Mouse (Mus musculus) midbrain, postnatal 0 days (tissue): ENCODE data around the gene Aqp5. TPM values are rescaled to one million over a fixed set of nuclear protein-coding genes. Genes with fewer than 3 reads are reported as not detected.

ENCODE experiments used
- ATAC-seq: fragments of 200-750 bp; cut with Nextera tagmentation; 2 replicates; pipeline ENCODE4 v1.8.0; 2017; ENCODE audit warnings: moderate number of reproducible peaks, mild to moderate bottlenecking, moderate TSS enrichment, moderate library complexity; ENCODE audit not compliant: low FRiP score
- DNase-seq: peaks from one replicate; pipeline ENCODE4 v3.0.0-alpha.2; 2015; ENCODE audit warnings: low spot score
- H3K27ac ChIP-seq: fragments of 300-500 bp; sonication (generic); 2 replicates; pipeline ENCODE4 v1.5.1; 2014; ENCODE audit warnings: low read depth, mild to moderate bottlenecking, low read length, mixed read lengths
- H3K27me3 ChIP-seq: fragments of 300-500 bp; sonication (generic); 2 replicates; pipeline ENCODE4 v1.6.1; 2014; ENCODE audit warnings: low read length, control low read depth, mixed read lengths; ENCODE audit not compliant: insufficient read depth
- H3K36me3 ChIP-seq: fragments of 300-500 bp; sonication (generic); 2 replicates; pipeline ENCODE4 v1.6.1; 2014; ENCODE audit warnings: low read length, control low read depth, mixed read lengths; ENCODE audit not compliant: insufficient read depth
- H3K4me1 ChIP-seq: fragments of 300-500 bp; sonication (generic); 2 replicates; pipeline ENCODE4 v1.6.1; 2014; ENCODE audit warnings: mild to moderate bottlenecking, control low read depth, antibody characterized with exemption, low read length, mixed read lengths; ENCODE audit not compliant: insufficient read depth
- H3K4me2 ChIP-seq: fragments of 300-500 bp; sonication (generic); 2 replicates; pipeline ENCODE4 v1.6.1; 2014; ENCODE audit warnings: low read depth, mild to moderate bottlenecking, low read length, mixed read lengths; ENCODE audit not compliant: poor library complexity, severe bottlenecking
- H3K4me3 ChIP-seq: fragments of 300-500 bp; sonication (generic); 2 replicates; pipeline ENCODE4 v1.5.1; 2014; ENCODE audit warnings: low read depth, mild to moderate bottlenecking, low read length, moderate library complexity
- H3K9ac ChIP-seq: fragments of 300-500 bp; sonication (generic); replicated peaks from 2 replicates; pipeline ENCODE4 v1.6.1; 2014; ENCODE audit warnings: mild to moderate bottlenecking, low read length, moderate library complexity, mixed read lengths; ENCODE audit not compliant: poor library complexity, severe bottlenecking
- H3K9me3 ChIP-seq: fragments of 300-500 bp; sonication (generic); 2 replicates; pipeline ENCODE4 v1.6.1; 2016; ENCODE audit warnings: low read length, control low read depth
- CTCF ChIP-seq: IDR thresholded peaks from 2 replicates; pipeline ENCODE4 v1.5.1; 2016; ENCODE audit warnings: antibody characterized with exemption, mild to moderate bottlenecking
- whole genome bisulfite sequencing: fragments of 180-500 bp; shearing (Covaris S2); extraction: QIAGEN DNeasy Blood & Tissue Kit; methylation state at CpG from one replicate; pipeline ENCODE4 v1.1.7; 2014; 5-methylcytosine and 5-hydroxymethylcytosine counted together
- polyA plus RNA-seq: library from polyadenylated mRNA; unstranded; fragments of >200 nt; fragmentation: Nextera tagmentation; extraction: Ambion mirVana; gene quantifications from 2 replicates; pipeline ENCODE4 v1.2.1, GENCODE M21; 2015
- total RNA-seq: library from RNA; depleted of rRNA; stranded (reverse); fragments of >200 nt; gene quantifications from 2 replicates; pipeline ENCODE4 v1.2.3, GENCODE M21; 2014; rRNA removed

The Aqp5 gene
- total and polyA plus RNA-seq, 2 experiments from 2014 or later: 1.0 to 3.2 TPM

- ATAC-seq (no peak), DNase-seq (no peak)
- no peak overlapping the region for H3K4me3 ChIP-seq
- no peak overlapping the region for H3K27ac ChIP-seq
- no peak overlapping the region for H3K9ac ChIP-seq
- H3K27me3 ChIP-seq: no peaks in the 10 kb centered on the region
- no peak overlapping the region for H3K4me2 ChIP-seq
- TF ChIP-seq CTCF: peak; percentile 40
- 0 out of 2 replicates have a peak, but pooled peaks cover 4% of the 10 kb centered on the region for H3K36me3 ChIP-seq
- H3K4me1 ChIP-seq: no peaks in the 10 kb centered on the region
- no peaks in the 10 kb centered on the region for H3K9me3 ChIP-seq
Measured at GRCm38 (mm10) chr15:99631618-99632017, 41.0 kb downstream of the Aqp5 start.

GRCm38 (mm10) chr15:99634702-99635101 lies 44.1 kb downstream of the Aqp5 start:
- 95% methylated on average over 7 of the region's 7 CpGs for WGBS
- Histone ChIP-seq H3K4me3 (no peak overlapping the region), H3K4me1 (no peaks in the 10 kb centered on the region), H3K27ac (no peak overlapping the region), H3K36me3 (0 out of 2 replicates have a peak, but pooled peaks cover 4% of the 10 kb centered on the region), H3K27me3 (no peaks in the 10 kb centered on the region), H3K9ac (no peak overlapping the region), H3K4me2 (no peak overlapping the region), H3K9me3 (no peaks in the 10 kb centered on the region)
- no peak for TF ChIP-seq CTCF
- ATAC-seq (no peak), DNase-seq (no peak)

- Histone ChIP-seq H3K9me3 (no peaks in the 10 kb centered on the region), H3K4me3 (no peak overlapping the region), H3K27ac (peak overlapping the region; percentile 28), H3K27me3 (no peaks in the 10 kb centered on the region), H3K4me1 (no peaks in the 10 kb centered on the region), H3K9ac (0 out of 2 replicates have a peak overlapping the region, but pooled peaks have one; percentile 33), H3K36me3 (no peaks in the 10 kb centered on the region), H3K4me2 (peak overlapping the region; percentile 22; the same call in 1 of the 2 replicates)
- ATAC-seq: no peak
- no peak for DNase-seq
- TF ChIP-seq CTCF: no peak
- whole genome bisulfite sequencing: 25% methylated on average over 12 of the region's 12 CpGs
Measured at GRCm38 (mm10) chr15:99637405-99638123, 47.0 kb downstream of the Aqp5 start.

- Histone ChIP-seq H3K4me3 (no peak overlapping the region), H3K27ac (peak overlapping the region; percentile 28), H3K9me3 (no peaks in the 10 kb centered on the region), H3K27me3 (no peaks in the 10 kb centered on the region), H3K4me2 (no peak overlapping the region), H3K36me3 (no peaks in the 10 kb centered on the region), H3K9ac (no peak overlapping the region), H3K4me1 (no peaks in the 10 kb centered on the region)
- no peak for TF ChIP-seq CTCF
- DNase-seq (no peak), ATAC-seq (no peak)
- 60% methylated on average over 5 of the region's 5 CpGs for whole genome bisulfite sequencing
Measured at GRCm38 (mm10) chr15:99638124-99638485, 47.5 kb downstream of the Aqp5 start.

- 63% methylated on average over 6 of the region's 6 CpGs for WGBS
- DNase-seq (no peak), ATAC-seq (no peak)
- H3K27ac ChIP-seq: no peak overlapping the region
- no peaks in the 10 kb centered on the region for H3K9me3 ChIP-seq
- peaks cover 10% of the 10 kb centered on the region; the same call in 1 of the 2 replicates for H3K4me1 ChIP-seq
- TF ChIP-seq CTCF: no peak
- H3K4me3 ChIP-seq: no peak overlapping the region
- H3K36me3 ChIP-seq: no peaks in the 10 kb centered on the region
- H3K9ac ChIP-seq: no peak overlapping the region
- H3K4me2 ChIP-seq: no peak overlapping the region
- H3K27me3 ChIP-seq: no peaks in the 10 kb centered on the region
Measured at GRCm38 (mm10) chr15:99642622-99643021, 52.0 kb downstream of the Aqp5 start.

GRCm38 (mm10) chr15:99643832-99644231 lies 53.2 kb downstream of the Aqp5 start:
- DNase-seq: no peak
- H3K9me3 ChIP-seq: no peaks in the 10 kb centered on the region
- TF ChIP-seq CTCF: no peak
- no peaks in the 10 kb centered on the region for H3K36me3 ChIP-seq
- no peak for ATAC-seq
- no peak overlapping the region for H3K4me2 ChIP-seq
- no peak overlapping the region for H3K27ac ChIP-seq
- H3K27me3 ChIP-seq: no peaks in the 10 kb centered on the region
- H3K9ac ChIP-seq: no peak overlapping the region
- no peak overlapping the region for H3K4me3 ChIP-seq
- 63% methylated on average over 10 of the region's 10 CpGs for WGBS
- H3K4me1 ChIP-seq: peaks cover 10% of the 10 kb centered on the region; the same call in 1 of the 2 replicates

Other genes with a start within 250 kb of the Aqp5 start
- gene Fmnl3, start 220.3 kb upstream of the Aqp5 start, total RNA-seq: 13.5 and 15.5 TPM in 2 replicates
- 8.5 and 9.8 TPM in 2 replicates for gene Fmnl3, start 220.3 kb upstream of the Aqp5 start, polyA plus RNA-seq
- gene Tmbim6, start 197.9 kb upstream of the Aqp5 start, total RNA-seq: 270 and 327 TPM in 2 replicates
- 327 and 348 TPM in 2 replicates for gene Tmbim6, start 197.9 kb upstream of the Aqp5 start, polyA plus RNA-seq
- gene Nckap5l, start 133.0 kb upstream of the Aqp5 start, total RNA-seq: 20.2 and 24.1 TPM in 2 replicates
- 11.4 and 12.2 TPM in 2 replicates for gene Nckap5l, start 133.0 kb upstream of the Aqp5 start, polyA plus RNA-seq
- 11.7 and 12.4 TPM in 2 replicates for gene Bcdin3d, start 116.1 kb upstream of the Aqp5 start, total RNA-seq
- 12.6 and 14.6 TPM in 2 replicates for gene Bcdin3d, start 116.1 kb upstream of the Aqp5 start, polyA plus RNA-seq
- gene Faim2, start 62.6 kb upstream of the Aqp5 start, total RNA-seq: 42.0 and 42.1 TPM in 2 replicates
- 72.0 and 82.5 TPM in 2 replicates for gene Faim2, start 62.6 kb upstream of the Aqp5 start, polyA plus RNA-seq
- gene Aqp2, start 11.7 kb upstream of the Aqp5 start, total RNA-seq: not detected in 2 replicates
- gene Aqp2, start 11.7 kb upstream of the Aqp5 start, polyA plus RNA-seq: not detected in 2 replicates
- gene Aqp6, start 10.6 kb downstream of the Aqp5 start, total RNA-seq: 1.7 TPM in 1 of 2 replicates, not detected in the other
- 0.23 and 0.28 TPM in 2 replicates for gene Aqp6, start 10.6 kb downstream of the Aqp5 start, polyA plus RNA-seq
- gene Racgap1, start 60.9 kb downstream of the Aqp5 start, total RNA-seq: 27.0 and 32.9 TPM in 2 replicates
- gene Racgap1, start 60.9 kb downstream of the Aqp5 start, polyA plus RNA-seq: 27.2 TPM in 2 replicates
- 138 and 150 TPM in 2 replicates for gene Asic1, start 79.6 kb downstream of the Aqp5 start, total RNA-seq
- gene Asic1, start 79.6 kb downstream of the Aqp5 start, polyA plus RNA-seq: 37.3 and 42.1 TPM in 2 replicates
- 83.0 and 93.0 TPM in 2 replicates for gene Smarcd1, start 111.3 kb downstream of the Aqp5 start, total RNA-seq
- 77.7 and 92.2 TPM in 2 replicates for gene Smarcd1, start 111.3 kb downstream of the Aqp5 start, polyA plus RNA-seq
- gene Gm17349, start 114.7 kb downstream of the Aqp5 start, total RNA-seq: not detected in 2 replicates
- not detected in 2 replicates for gene Gm17349, start 114.7 kb downstream of the Aqp5 start, polyA plus RNA-seq
- 2.8 and 3.3 TPM in 2 replicates for gene Gpd1, start 126.7 kb downstream of the Aqp5 start, total RNA-seq
- 1.1 and 1.2 TPM in 2 replicates for gene Gpd1, start 126.7 kb downstream of the Aqp5 start, polyA plus RNA-seq
- 60.9 and 67.2 TPM in 2 replicates for gene Cox14, start 134.8 kb downstream of the Aqp5 start, total RNA-seq
- 165 and 180 TPM in 2 replicates for gene Cox14, start 134.8 kb downstream of the Aqp5 start, polyA plus RNA-seq
- gene Cers5, start 182.1 kb downstream of the Aqp5 start, total RNA-seq: 93.5 and 94.2 TPM in 2 replicates
- gene Cers5, start 182.1 kb downstream of the Aqp5 start, polyA plus RNA-seq: 75.8 and 76.8 TPM in 2 replicates